Mouse (Mus musculus) neural tube, embryonic 13.5 days (tissue): Measurements from ENCODE around the gene Eno1. TPM values are rescaled to one million over a fixed set of nuclear protein-coding genes. Genes with fewer than 3 reads are reported as not detected.

Experiments
- ATAC-seq: fragments of 200-750 bp; cut with Nextera tagmentation; 2 replicates; pipeline ENCODE4 v1.8.0; 2017; ENCODE audit warnings: low read depth, mild to moderate bottlenecking, moderate TSS enrichment, moderate library complexity
- H3K27ac ChIP-seq: fragments of 300-500 bp; sonication (generic); replicated peaks from 2 replicates; pipeline ENCODE4 v1.5.1; 2015; ENCODE audit warnings: moderate library complexity, mild to moderate bottlenecking, inconsistent platforms
- H3K27me3 ChIP-seq: fragments of 300-500 bp; sonication (generic); 2 replicates; pipeline ENCODE4 v1.6.1; 2015; ENCODE audit warnings: mild to moderate bottlenecking, inconsistent platforms
- H3K36me3 ChIP-seq: fragments of 300-500 bp; sonication (generic); 2 replicates; pipeline ENCODE4 v1.6.1; 2015; ENCODE audit warnings: mild to moderate bottlenecking, inconsistent platforms
- H3K4me1 ChIP-seq: fragments of 300-500 bp; sonication (generic); replicated peaks from 2 replicates; pipeline ENCODE4 v1.6.1; 2015; ENCODE audit warnings: inconsistent platforms
- H3K4me2 ChIP-seq: fragments of 300-500 bp; sonication (generic); 2 replicates; pipeline ENCODE4 v1.6.1; 2015; ENCODE audit warnings: inconsistent platforms, mild to moderate bottlenecking, moderate library complexity
- H3K4me3 ChIP-seq: fragments of 300-500 bp; sonication (generic); 2 replicates; pipeline ENCODE4 v1.5.1; 2015; ENCODE audit warnings: mild to moderate bottlenecking, inconsistent platforms
- H3K9ac ChIP-seq: fragments of 300-500 bp; sonication (generic); 2 replicates; pipeline ENCODE4 v1.6.1; 2015; ENCODE audit warnings: moderate library complexity, mild to moderate bottlenecking, inconsistent platforms
- H3K9me3 ChIP-seq: fragments of 300-500 bp; sonication (generic); 2 replicates; pipeline ENCODE4 v1.6.1; 2016; ENCODE audit warnings: inconsistent platforms
- WGBS: fragments of 180-500 bp; shearing (Covaris S2); methylation state at CpG from one replicate; pipeline ENCODE4 v1.1.7; 2015; 5-methylcytosine and 5-hydroxymethylcytosine counted together
- polyA plus RNA-seq: library from polyadenylated mRNA; unstranded; fragments of >200 nt; fragmentation: Nextera tagmentation; extraction: Ambion mirVana; gene quantifications from 2 replicates; pipeline ENCODE4 v1.2.1, GENCODE M21; 2015

The Eno1 gene
- polyA plus RNA-seq, 1 experiment from 2014 or later, result 1,151 TPM

DNA sequence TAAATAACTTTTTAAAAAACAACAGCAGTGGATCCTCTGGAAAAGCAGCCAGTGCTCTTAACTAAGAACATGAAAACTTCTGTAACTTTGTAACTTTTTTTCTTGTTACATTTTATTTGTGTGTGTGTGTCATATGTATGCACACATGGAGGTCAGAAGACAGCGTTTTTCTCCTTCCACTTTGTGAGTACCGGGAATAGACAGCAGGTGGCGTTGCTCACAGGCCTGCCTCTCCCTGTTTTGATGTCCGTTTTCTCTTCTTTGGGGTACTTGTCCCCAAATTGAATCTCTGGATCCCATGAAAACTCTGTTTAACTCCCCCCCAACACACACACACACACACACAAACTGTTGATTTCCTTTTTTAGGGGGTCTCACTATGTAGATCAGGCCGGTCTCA lies 22.6 kb upstream of the Eno1 start:
- peaks cover 10% of the 10 kb centered on the region for H3K4me1 ChIP-seq
- no peak overlapping the region for H3K9ac ChIP-seq
- H3K4me2 ChIP-seq, result no peak overlapping the region
- WGBS, result 33% methylated on average over 5 of the region's 5 CpGs
- H3K27me3 ChIP-seq, result no peaks in the 10 kb centered on the region
- H3K9me3 ChIP-seq, result no peaks in the 10 kb centered on the region
- H3K36me3 ChIP-seq, result no peaks in the 10 kb centered on the region
- H3K27ac ChIP-seq, result no peak overlapping the region
- no peak overlapping the region for H3K4me3 ChIP-seq
- ATAC-seq, result no peak

DNA sequence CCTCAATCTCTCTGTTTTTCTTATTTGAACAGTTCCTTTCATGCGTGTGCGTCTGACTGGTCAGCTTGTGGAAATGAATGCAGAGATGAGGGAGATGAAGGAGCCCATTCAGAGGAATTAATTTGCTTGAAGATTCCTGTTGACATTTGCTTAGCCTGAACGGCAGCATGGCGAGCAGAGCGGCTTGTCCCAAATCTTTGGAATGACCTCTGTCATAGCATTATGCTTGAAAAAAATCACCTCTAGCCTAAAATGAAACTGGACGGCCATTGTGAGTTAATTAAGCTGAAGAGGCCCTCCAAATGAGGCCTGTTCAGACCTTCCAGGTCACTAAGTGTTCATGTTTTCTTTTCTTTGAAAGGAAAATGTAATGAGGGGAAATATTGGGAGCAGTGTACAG lies 20.1 kb upstream of the Eno1 start:
- Histone ChIP-seq H3K4me2 (no peak overlapping the region), H3K9ac (no peak overlapping the region), H3K27me3 (no peaks in the 10 kb centered on the region), H3K36me3 (no peaks in the 10 kb centered on the region), H3K27ac (no peak overlapping the region), H3K4me1 (peaks cover 14% of the 10 kb centered on the region), H3K4me3 (no peak overlapping the region), H3K9me3 (no peaks in the 10 kb centered on the region)
- ATAC-seq, result no peak
- 52% methylated on average over 6 of the region's 6 CpGs for WGBS

DNA sequence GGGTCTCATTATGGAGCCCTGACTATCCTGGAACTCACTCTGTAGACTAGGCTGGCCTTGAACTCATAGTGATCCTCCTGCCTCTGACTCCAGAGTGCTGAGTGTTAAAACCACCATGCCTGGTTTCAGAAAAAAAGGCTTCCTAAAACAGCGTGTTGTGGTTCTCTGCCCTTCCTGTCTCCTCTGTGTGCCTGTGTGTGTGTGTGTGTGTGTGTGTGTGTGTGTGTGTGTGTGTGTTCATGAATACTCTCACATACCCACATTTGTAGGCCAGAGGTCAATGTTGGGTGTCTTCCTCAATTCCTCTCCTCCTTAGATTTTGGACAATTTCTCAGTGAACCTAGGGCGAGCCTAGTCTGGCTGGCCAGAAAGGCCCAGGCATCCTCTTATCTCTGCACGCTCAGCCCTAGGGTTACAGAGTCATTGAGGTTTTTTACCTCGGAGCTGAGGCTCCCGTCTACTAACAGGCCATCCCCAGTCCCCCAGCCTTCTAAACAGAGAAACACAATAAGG lies 19.4 kb upstream of the Eno1 start:
- no peak overlapping the region for H3K4me2 ChIP-seq
- H3K27ac ChIP-seq, result no peak overlapping the region
- H3K36me3 ChIP-seq, result no peaks in the 10 kb centered on the region
- no peak overlapping the region for H3K4me3 ChIP-seq
- 72% methylated on average over 5 of the region's 5 CpGs for WGBS
- no peaks in the 10 kb centered on the region for H3K27me3 ChIP-seq
- ATAC-seq, result no peak
- H3K4me1 ChIP-seq, result peaks cover 14% of the 10 kb centered on the region
- H3K9ac ChIP-seq, result no peak overlapping the region
- no peaks in the 10 kb centered on the region for H3K9me3 ChIP-seq

DNA sequence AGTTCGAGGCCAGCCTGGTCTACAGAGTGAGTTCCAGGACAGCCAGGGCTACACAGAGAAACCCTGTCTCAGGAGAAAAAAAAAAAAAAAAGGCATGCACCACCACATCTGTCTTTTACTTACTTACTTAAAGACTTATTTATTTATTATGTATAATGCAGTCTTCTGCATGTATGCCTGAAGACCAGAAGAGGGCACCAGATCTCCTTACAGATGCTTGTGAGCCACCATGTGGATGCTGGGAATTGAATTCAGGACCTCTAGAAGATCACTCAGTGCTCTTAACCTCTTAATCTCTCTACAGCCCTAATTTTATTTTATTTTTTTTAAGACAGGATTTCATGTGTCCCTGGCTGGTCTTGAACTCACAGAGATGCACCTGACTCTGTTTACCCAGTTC lies 18.6 kb upstream of the Eno1 start:
- Histone ChIP-seq H3K36me3 (no peaks in the 10 kb centered on the region), H3K9ac (no peak overlapping the region), H3K4me2 (no peak overlapping the region), H3K27ac (no peak overlapping the region), H3K4me1 (peaks cover 7% of the 10 kb centered on the region), H3K27me3 (no peaks in the 10 kb centered on the region), H3K4me3 (no peak overlapping the region), H3K9me3 (no peaks in the 10 kb centered on the region)
- ATAC-seq, result no peak
- WGBS, result 70% methylated on average over 1 of the region's 1 CpGs

DNA sequence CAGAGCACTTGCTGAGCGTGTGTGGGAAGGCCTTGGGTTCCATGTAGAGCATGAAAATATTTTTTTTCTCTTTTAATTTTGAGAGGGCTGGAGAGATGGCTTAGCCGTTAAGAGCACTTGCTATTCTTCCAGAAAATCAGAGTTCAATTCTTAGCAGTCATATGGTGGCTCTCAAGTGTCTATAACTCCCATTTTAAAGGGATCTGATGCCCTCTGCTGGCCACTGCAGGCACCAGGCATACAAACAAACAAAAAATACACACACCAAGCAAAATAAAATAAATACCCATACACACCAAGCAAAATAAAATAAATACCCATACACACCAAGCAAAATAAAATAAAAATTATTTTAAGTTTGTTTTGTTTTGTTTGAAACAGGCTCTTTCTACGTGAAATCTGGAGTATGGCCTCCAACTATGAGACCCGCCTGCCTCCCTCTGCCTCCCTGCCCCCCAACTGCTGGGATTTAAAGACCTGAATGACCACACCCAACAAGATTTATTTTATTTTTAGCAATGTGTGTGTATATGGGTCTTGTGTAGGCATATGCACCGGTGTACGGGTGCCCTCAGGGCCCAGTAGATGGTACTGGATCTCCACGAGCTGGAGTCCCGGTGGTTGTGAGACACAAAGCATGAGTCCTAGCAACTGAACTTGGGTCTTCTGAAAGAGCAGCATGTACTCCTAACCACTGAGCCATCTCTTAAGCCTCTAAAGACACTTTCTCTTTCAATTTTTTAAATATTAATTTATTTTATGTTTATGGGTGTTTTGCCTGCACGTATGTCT lies 16.8 kb upstream of the Eno1 start:
- no peak; the same call in 1 of the 2 replicates for ATAC-seq
- H3K27ac ChIP-seq, result no peak overlapping the region
- WGBS, result 75% methylated on average over 9 of the region's 9 CpGs
- no peak overlapping the region for H3K9ac ChIP-seq
- no peaks in the 10 kb centered on the region for H3K9me3 ChIP-seq
- no peak overlapping the region for H3K4me2 ChIP-seq
- H3K27me3 ChIP-seq, result no peaks in the 10 kb centered on the region
- no peaks in the 10 kb centered on the region for H3K36me3 ChIP-seq
- H3K4me1 ChIP-seq, result peaks cover 5% of the 10 kb centered on the region; the same call in 1 of the 2 replicates
- H3K4me3 ChIP-seq, result no peak overlapping the region

DNA sequence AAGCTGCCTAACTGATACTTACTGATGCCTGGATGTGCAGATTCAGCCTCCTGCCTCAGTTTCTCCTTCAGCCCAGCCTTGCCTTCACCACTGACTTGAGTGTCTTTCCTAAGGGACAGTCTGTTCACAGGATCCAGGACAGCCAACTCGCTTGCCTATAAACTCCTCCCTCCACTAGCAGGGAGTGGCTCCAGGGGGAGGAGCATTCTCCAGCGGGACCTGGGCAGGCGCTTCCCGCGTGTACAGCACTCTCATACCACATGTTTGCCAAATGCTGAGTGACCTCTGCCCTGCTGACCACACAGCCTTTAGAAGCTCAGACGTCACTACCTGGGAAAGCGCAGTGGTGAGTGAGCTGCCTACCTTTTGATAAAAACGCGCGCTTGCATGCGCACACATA lies 15.9 kb upstream of the Eno1 start:
- Histone ChIP-seq H3K27me3 (no peaks in the 10 kb centered on the region), H3K4me2 (peak overlapping the region; percentile 18; the same call in 1 of the 2 replicates), H3K9me3 (no peaks in the 10 kb centered on the region), H3K27ac (no peak overlapping the region), H3K9ac (no peak overlapping the region), H3K4me1 (peaks cover 7% of the 10 kb centered on the region; the same call in 1 of the 2 replicates), H3K4me3 (no peak overlapping the region), H3K36me3 (no peaks in the 10 kb centered on the region)
- WGBS, result 20% methylated on average over 11 of the region's 11 CpGs
- ATAC-seq, result no peak

DNA sequence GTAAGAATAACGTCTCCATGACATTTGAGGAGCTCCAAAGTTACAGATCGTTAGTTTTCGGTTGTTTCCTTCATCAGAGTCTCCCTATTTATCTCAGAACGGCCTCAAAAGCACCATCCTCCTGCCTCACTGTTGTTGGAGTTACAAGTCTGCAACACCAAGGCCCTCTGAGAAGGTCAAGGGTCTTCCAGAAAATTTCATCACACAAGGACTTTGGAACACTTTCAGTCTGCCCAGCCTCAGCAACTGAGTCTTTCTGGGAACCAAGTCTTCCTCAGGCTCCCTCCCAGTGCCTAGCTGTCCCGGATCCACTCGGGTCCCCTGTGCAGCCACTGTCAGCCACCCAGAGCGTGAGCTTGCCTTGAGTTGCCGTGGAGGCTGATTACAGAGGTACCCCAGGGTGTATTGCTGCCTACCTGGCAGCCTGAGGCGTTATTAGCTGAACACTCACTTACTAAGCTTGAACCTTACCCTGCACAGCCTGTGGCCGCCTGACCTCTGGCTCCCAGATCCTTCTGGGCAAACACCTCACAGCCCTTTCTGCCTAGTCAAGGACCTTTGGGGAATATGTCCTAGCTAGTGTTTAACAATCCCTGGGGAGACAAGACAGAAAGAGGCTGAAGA lies 15.4 kb upstream of the Eno1 start:
- 48% methylated on average over 10 of the region's 10 CpGs for WGBS
- Histone ChIP-seq H3K9ac (no peak overlapping the region), H3K4me2 (no peak overlapping the region; the same call in 1 of the 2 replicates), H3K36me3 (no peaks in the 10 kb centered on the region), H3K27ac (no peak overlapping the region), H3K27me3 (no peaks in the 10 kb centered on the region), H3K4me3 (no peak overlapping the region), H3K4me1 (peaks cover 7% of the 10 kb centered on the region; the same call in 1 of the 2 replicates), H3K9me3 (no peaks in the 10 kb centered on the region)
- no peak for ATAC-seq

DNA sequence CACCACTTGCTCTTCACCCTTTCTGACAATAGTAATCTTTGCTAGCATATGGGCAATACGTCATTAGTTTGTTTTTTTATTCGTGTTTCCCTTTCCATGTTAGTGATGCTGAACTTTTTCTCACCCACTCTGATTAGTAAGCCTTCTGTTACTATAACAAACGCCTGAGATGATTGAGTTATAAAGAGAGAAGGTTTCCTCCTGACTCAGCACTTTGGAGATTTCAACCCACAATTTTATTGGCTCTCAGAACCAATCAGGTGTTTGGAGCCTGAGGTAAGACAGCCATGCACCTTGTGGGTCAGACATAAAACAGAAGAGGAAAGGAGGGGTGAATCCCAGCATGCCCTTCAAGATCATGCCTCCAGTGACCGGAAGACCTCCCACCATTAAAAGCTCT lies 12.7 kb upstream of the Eno1 start:
- H3K27ac ChIP-seq, result no peak overlapping the region
- WGBS, result 90% methylated on average over 4 of the region's 4 CpGs

DNA sequence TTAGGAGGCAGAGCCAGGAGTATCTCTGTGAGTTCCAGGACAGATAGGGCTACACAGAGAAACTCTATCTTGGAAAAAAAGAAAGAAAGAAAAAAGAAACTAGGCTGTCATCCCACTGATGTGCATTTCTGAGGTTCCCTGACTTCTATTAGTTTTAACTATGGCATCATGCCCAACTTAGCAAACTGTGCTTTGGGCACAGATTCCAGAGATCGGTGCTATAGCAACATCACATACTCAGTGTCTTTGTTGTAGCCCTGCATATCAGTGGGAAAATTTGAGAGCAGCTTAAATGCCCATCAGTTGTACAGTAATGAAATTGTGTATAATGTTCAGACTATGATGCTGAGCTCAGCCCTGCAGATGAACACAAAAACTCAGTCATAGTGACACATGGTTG lies 10.8 kb upstream of the Eno1 start:
- Histone ChIP-seq H3K36me3 (no peaks in the 10 kb centered on the region), H3K27me3 (no peaks in the 10 kb centered on the region), H3K4me2 (no peak overlapping the region), H3K9me3 (no peaks in the 10 kb centered on the region), H3K4me3 (no peak overlapping the region), H3K4me1 (peaks cover 37% of the 10 kb centered on the region), H3K9ac (no peak overlapping the region), H3K27ac (peak overlapping the region; percentile 78; the same call in 1 of the 2 replicates)
- 93% methylated on average over 1 of the region's 1 CpGs for WGBS
- ATAC-seq, result no peak

More for the DNA sequence above, 12.7 kb upstream of the Eno1 start:
- no peak overlapping the region for H3K4me2 ChIP-seq
- no peaks in the 10 kb centered on the region for H3K9me3 ChIP-seq
- no peak for ATAC-seq
- no peaks in the 10 kb centered on the region for H3K27me3 ChIP-seq
- no peak overlapping the region for H3K4me3 ChIP-seq
- no peaks in the 10 kb centered on the region for H3K36me3 ChIP-seq
- H3K9ac ChIP-seq, result no peak overlapping the region
- H3K4me1 ChIP-seq, result peaks cover 27% of the 10 kb centered on the region

DNA sequence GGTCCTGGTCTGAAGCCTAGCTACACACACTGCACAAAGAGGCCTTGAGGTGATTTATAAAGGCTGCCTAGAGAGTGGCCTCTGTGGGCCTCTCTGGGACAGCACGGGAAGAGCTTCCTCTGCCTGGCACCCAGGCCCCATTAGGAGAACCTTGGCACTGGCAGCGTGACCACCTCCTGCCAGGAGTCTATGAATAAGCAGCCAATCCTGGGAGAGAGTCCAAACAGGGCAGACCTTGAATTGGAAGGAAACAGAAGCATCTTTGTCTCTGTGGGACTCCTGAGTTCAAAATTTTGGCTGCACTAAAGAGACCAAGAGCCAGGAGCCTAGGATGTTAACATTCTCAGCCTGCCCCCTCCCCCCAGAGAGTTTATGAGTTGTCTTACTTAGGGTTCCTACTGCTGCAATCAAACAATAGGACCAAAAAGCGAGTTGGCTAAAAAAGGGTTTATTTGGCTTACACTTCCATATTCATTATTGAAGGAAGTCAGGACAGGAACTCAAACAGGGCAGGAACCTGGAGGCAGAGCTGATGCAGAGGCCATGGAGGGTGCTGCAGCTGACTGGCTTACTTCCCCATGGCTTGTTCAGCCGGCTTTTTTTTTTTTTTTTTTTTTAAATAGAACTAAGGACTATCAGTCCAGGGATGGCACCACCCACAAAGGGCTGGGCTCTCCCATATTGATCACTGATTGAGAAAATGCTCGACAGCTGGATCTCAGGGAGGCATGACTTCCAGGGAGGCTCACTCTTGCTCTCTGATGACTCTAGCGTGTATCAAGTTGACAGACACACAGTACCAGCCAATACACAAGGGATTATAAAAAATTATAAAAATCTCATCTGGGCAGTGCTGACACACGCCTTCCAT lies 9.5 kb upstream of the Eno1 start:
- H3K27me3 ChIP-seq, result 0 out of 2 replicates have a peak, but pooled peaks cover 4% of the 10 kb centered on the region
- H3K36me3 ChIP-seq, result no peaks in the 10 kb centered on the region
- no peaks in the 10 kb centered on the region for H3K9me3 ChIP-seq
- H3K4me2 ChIP-seq, result no peak overlapping the region
- peak overlapping the region; percentile 78 for H3K27ac ChIP-seq
- H3K4me3 ChIP-seq, result no peak overlapping the region
- 36% methylated on average over 7 of the region's 7 CpGs for WGBS
- peaks cover 50% of the 10 kb centered on the region for H3K4me1 ChIP-seq
- peak; percentile 93 for ATAC-seq
- H3K9ac ChIP-seq, result no peak overlapping the region

DNA sequence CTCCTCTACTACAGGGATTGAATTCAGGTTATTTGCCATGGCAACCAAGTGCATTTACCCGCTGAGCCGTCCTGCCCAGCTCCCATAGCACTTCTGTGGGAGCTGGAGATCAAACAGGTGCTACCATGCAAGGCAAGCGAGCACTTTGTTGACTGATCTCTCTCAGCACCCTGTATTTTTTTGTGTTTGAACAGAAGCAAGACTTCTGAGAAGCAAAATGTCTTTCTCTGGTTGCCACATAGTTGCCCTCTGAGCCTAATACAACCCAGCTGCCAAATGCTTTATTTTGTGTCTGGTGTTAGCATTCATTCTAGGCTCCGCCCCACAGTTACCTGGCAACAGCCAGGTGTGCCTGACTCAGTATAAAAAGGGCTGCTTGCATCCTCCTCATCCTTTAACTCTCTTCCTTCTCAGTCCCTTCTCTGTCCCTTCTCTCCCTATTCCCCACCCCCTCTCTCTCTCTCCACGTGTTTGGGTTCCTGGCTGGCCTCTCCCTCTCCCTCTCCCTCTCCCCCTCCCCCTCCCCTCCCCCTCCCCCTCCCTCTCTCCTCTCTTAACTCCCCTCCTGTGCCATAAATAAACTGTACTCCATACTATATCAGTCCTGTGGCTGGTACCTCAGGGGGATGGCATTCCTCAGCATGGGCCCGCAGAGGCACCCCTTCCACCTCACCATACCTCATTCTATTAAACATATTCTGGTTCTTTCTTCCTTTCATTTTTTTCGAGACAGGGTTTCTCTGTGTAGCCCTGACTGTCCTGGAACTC lies 7.8 kb upstream of the Eno1 start:
- Histone ChIP-seq H3K27ac (0 out of 2 replicates have a peak overlapping the region, but pooled peaks have one; percentile 23), H3K9ac (no peak overlapping the region), H3K36me3 (no peaks in the 10 kb centered on the region), H3K9me3 (no peaks in the 10 kb centered on the region), H3K4me3 (no peak overlapping the region), H3K4me1 (peaks cover 50% of the 10 kb centered on the region), H3K27me3 (0 out of 2 replicates have a peak, but pooled peaks cover 4% of the 10 kb centered on the region), H3K4me2 (no peak overlapping the region)
- 45% methylated on average over 7 of the region's 7 CpGs for WGBS
- no peak for ATAC-seq
